Mouse (Mus musculus): Measurements from ENCODE around the gene Ccl20.

Ccl20 gene

GRCm38 (mm10) chr1:83116447-83117137 lies at the start of gene Ccl20:
Ccl20 (plus strand) TSS chr1:83116766.
- DNase-seq (ENCODE audit: extremely low read depth, low read depth): no peak

GRCm38 (mm10) chr1:83067205-83067604 lies 49.4 kb upstream of the Ccl20 start:
- no peak for DNase-seq (ENCODE audit: extremely low read depth, low read depth)

GRCm38 (mm10) chr1:83075526-83076189 lies 40.9 kb upstream of the Ccl20 start:
- DNase-seq (ENCODE audit: extremely low read depth, low read depth): no peak

- peak; percentile 14 for DNase-seq (ENCODE audit: extremely low read depth, low read depth)
Observed at GRCm38 (mm10) chr1:83076190-83076917, 40.2 kb upstream of the Ccl20 start.

- no peak for DNase-seq (ENCODE audit: extremely low read depth, low read depth)
Observed at GRCm38 (mm10) chr1:83077016-83077415, 39.5 kb upstream of the Ccl20 start.

GRCm38 (mm10) chr1:83084790-83085189 lies 31.8 kb upstream of the Ccl20 start:
- DNase-seq (ENCODE audit: extremely low read depth, low read depth): no peak

GRCm38 (mm10) chr1:83091268-83091667 lies 25.3 kb upstream of the Ccl20 start:
- DNase-seq (ENCODE audit: extremely low read depth, low read depth): no peak

GRCm38 (mm10) chr1:83096935-83097334 lies 19.6 kb upstream of the Ccl20 start:
- DNase-seq (ENCODE audit: extremely low read depth, low read depth): no peak

- DNase-seq (ENCODE audit: extremely low read depth, low read depth): no peak
Observed at GRCm38 (mm10) chr1:83099160-83099559, 17.4 kb upstream of the Ccl20 start.

- DNase-seq (ENCODE audit: extremely low read depth, low read depth): no peak
Observed at GRCm38 (mm10) chr1:83099580-83100137, 16.9 kb upstream of the Ccl20 start.

GRCm38 (mm10) chr1:83101891-83102290 lies 14.7 kb upstream of the Ccl20 start:
- DNase-seq (ENCODE audit: extremely low read depth, low read depth): no peak

- DNase-seq (ENCODE audit: extremely low read depth, low read depth): no peak
Observed at GRCm38 (mm10) chr1:83105464-83105863, 11.1 kb upstream of the Ccl20 start.

- DNase-seq (ENCODE audit: extremely low read depth, low read depth): no peak
Observed at GRCm38 (mm10) chr1:83107410-83107978, 9.1 kb upstream of the Ccl20 start.

- no peak for DNase-seq (ENCODE audit: extremely low read depth, low read depth)
Observed at GRCm38 (mm10) chr1:83110992-83111391, 5.6 kb upstream of the Ccl20 start.

GRCm38 (mm10) chr1:83111726-83112125 lies 4.8 kb upstream of the Ccl20 start:
- no peak for DNase-seq (ENCODE audit: extremely low read depth, low read depth)

GRCm38 (mm10) chr1:83117217-83117616 lies 651 bp downstream of the Ccl20 start:
- no peak for DNase-seq (ENCODE audit: extremely low read depth, low read depth)

- DNase-seq (ENCODE audit: extremely low read depth, low read depth): no peak
Observed at GRCm38 (mm10) chr1:83117661-83118060, 1.1 kb downstream of the Ccl20 start.

- no peak for DNase-seq (ENCODE audit: extremely low read depth, low read depth)
Observed at GRCm38 (mm10) chr1:83119903-83120302, 3.3 kb downstream of the Ccl20 start.

GRCm38 (mm10) chr1:83120312-83120711 lies 3.7 kb downstream of the Ccl20 start:
- DNase-seq (ENCODE audit: extremely low read depth, low read depth): no peak

GRCm38 (mm10) chr1:83123201-83123600 lies 6.6 kb downstream of the Ccl20 start:
- no peak for DNase-seq (ENCODE audit: extremely low read depth, low read depth)

GRCm38 (mm10) chr1:83135829-83136228 lies 19.3 kb downstream of the Ccl20 start:
- DNase-seq (ENCODE audit: extremely low read depth, low read depth): no peak

GRCm38 (mm10) chr1:83137847-83138246 lies 21.3 kb downstream of the Ccl20 start:
- DNase-seq (ENCODE audit: extremely low read depth, low read depth): no peak

All from MEL-GATA-1-ER (cell line).